Mouse (Mus musculus) MEL-GATA-1-ER (cell line): ENCODE results near the gene Fkbp4.
"Not testable (repeated sequence)": the region's sequence is repeated elsewhere in the genome, so short reads cannot be mapped to it uniquely, and the experiment has no call there.

ENCODE experiments used
- DNase-seq: peaks from one replicate; pipeline ENCODE4 v3.0.0-alpha.2; 2012; ENCODE audit warnings: low read depth; ENCODE audit errors: extremely low read depth

The Fkbp4 gene

DNA sequence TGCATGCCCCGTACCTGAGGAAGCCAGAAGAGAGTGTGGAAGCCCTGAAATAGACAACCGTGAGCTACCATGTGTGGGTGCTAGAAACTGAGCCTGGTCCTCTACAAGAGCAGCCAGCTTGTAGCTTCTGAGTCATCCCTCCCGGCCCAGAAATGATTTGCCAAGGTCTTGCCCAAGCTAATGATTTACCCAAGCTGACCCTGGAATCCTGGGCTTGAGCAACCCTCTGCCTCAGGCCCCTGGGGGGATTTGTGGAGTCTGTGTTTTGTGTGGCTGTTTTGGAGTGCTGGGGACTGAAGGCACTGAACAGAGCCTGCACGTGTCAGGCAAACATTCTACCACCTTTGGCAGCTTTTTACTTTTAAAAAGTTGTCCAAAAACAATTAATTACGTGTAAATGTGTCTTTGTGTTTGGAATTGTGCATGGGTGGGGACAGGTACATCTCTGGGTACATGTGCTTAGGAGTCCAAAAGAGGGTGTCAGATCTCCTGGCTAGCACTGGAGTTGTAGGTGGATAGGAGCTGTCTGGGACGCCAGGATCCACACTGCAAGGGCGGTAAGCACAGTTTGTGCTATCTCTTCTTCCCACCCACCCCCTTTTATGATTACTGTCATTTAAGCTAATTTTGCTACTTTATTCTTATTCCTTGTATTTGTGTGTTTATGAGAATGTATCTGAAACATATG is 40.8 kb downstream of the Fkbp4 start:
- DNase-seq = no peak

DNA sequence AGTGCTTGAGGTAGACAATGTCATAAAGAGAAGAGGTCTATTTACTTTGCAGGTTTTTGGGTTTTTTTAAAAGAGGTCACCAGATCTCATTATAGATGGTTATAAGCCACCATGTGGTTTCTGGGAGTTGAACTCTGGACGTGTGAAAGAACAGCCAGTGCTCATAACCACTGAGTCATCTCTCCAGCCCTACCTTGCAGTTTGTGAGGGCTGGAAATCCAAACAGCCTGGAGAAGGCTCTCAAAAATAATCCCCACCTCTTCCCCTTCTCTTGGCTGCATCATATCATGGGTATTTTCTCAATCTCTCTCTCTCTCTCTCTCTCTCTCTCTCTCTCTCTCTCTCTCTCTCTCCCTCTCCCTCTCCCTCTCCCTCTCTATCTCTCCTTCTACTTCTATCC is 47.8 kb downstream of the Fkbp4 start:
- DNase-seq = no peak

DNA sequence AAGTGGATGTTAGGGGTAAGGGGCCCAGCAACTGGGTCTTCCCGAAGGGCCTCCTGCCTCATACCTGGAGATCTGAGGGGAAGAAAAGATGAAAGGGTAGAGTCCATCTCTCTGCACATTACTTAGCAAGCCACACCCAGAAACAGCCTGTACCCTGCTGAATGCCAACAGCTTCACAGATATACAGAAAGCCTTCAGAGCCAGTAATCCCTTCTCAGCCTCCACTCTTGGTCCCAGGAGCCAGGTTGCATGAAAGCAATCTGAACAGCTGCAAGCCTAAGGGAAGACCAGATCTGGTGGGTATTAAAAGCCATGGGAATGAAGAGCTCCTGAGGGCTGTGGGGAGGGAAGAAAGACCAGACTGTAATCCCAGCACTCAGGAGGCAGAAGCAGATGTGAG is 49.3 kb downstream of the Fkbp4 start:
- no peak for DNase-seq

DNA sequence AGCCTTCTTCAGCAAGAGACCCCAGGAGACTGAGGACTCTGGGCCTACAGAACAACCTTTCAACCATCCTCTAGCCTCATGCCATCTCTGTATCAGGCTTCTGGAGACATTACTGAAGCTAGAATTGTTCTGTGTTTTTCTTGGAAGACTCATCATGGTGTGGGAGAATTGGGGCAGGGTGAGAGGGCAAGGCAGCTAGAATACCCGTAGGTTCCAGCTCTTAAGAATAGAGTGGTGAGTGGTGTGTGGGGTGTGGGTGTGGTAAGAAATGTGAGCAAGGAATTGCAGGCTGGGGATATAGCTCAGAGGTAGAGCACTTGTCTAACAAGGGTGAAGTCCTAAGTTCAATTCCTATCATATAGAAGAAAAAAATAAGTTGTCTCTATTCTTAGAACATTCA is 53.5 kb downstream of the Fkbp4 start:
- DNase-seq = no peak

DNA sequence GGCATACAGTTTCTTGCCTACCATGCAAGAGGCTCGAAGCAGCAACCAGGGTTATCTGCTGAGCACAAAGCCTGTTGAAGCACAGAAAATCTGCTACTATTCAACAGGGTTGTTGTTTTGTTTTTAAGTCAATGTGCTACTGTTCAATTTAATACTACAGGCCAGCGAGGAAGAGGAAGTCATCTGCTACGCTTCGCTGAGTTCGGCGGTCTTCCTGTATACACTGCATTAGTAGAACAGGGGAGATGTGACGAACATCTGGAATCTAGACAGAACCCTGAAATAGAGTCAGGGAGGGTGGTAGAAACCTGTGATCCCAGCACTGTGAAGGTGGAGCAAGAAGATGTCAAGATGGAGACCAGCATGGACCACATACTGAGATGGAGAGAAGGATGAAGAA is 54.7 kb downstream of the Fkbp4 start:
- DNase-seq = no peak

DNA sequence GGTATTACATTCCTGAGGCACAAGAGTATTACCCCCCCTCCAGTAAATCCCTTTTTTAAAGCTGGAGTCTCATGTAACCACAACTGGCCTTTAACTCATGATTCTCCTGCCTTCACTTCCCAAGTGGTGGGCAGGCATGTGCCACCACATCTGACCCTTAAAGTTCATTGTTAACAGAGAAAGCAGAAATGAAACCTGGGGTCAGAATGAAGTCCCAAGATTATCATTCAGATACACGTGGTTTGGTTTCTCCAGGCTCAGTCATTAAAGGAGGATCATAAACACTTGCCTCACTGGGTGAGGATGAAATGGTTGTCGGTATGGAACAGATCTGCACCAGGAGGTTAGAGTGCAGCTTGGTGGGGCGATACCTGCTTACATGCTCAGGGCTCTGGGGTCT is 57.2 kb downstream of the Fkbp4 start:
- DNase-seq = no peak

DNA sequence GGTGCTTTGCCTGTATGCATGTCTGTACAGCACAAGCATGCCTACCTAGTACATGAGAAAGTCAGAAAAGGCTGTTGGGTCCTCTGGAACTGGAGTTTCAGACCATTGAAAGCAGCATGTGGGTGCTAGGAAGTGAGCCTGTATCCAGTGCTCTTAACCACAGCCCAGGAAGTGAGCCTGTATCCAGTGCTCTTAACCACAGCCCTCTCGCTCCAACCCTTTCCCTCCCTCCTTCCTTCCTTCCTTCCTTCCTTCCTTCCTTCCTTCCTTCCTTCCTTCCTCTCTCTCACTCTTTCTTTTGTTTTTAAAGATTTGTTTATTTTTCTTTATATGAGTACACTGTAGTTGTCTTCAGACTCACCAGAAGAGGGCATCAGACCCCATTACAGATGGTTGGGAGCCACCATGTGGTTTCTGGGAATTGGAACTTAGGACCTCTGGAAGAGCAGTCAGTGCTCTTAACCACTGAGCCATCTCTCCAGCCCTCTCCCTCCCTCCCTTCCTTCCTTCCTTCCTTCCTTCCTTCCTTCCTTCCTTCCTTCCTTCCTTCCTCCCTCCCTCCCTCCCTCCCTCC is 57.8 kb downstream of the Fkbp4 start:
- not testable (repeated sequence) for DNase-seq
